Mouse (Mus musculus): ENCODE measurements around the gene Caskin1. TPM values are rescaled to one million over a fixed set of nuclear protein-coding genes. Genes with fewer than 3 reads are reported as not detected.

Gene Caskin1
- polyA plus RNA-seq, 1 experiment from 2014 or later, result 0.56 TPM

- no peak overlapping the region for H3K27ac ChIP-seq (ENCODE audit: low read depth, low read length)
- ATAC-seq (replicated peaks; ENCODE audit: low FRiP score), result 0 out of 2 replicates have a peak, but pooled peaks have one; percentile 68
- no peak overlapping the region for H3K4me3 ChIP-seq (ENCODE audit: low read depth, low read length)
- no peaks in the 10 kb centered on the region for H3K4me1 ChIP-seq (replicated peaks; ENCODE audit: control insufficient read depth, insufficient read depth, low read length)
- no peak overlapping the region for H3K9ac ChIP-seq (ENCODE audit: low read depth, low read length)
- H3K9me3 ChIP-seq (ENCODE audit: control insufficient read depth, low read length), result no peaks in the 10 kb centered on the region
- H3K27me3 ChIP-seq (replicated peaks; ENCODE audit: control insufficient read depth, insufficient read depth, low read length), result peaks cover 3% of the 10 kb centered on the region; the same call in 1 of the 2 replicates
- H3K36me3 ChIP-seq (ENCODE audit: control insufficient read depth, insufficient read depth, low read length), result no peaks in the 10 kb centered on the region
- DNase-seq (ENCODE audit: low spot score), result peak; percentile 42
- no peak overlapping the region for H3K4me2 ChIP-seq
- WGBS, result 10% methylated on average over 3 of the region's 3 CpGs
These were observed 52.0 kb downstream of the Caskin1 start for GRCm38 (mm10) chr17:24540375-24540774.

GRCm38 (mm10) chr17:24544613-24545012, 56.2 kb downstream of the Caskin1 start:
- no peak for ATAC-seq (replicated peaks; ENCODE audit: low FRiP score)
- no peak for DNase-seq (ENCODE audit: low spot score)
- Histone ChIP-seq H3K27ac (ENCODE audit: low read depth, low read length) (no peak overlapping the region; the same call in 1 of the 2 replicates), H3K4me1 (replicated peaks; ENCODE audit: control insufficient read depth, insufficient read depth, low read length) (no peaks in the 10 kb centered on the region), H3K27me3 (replicated peaks; ENCODE audit: control insufficient read depth, insufficient read depth, low read length) (peaks cover 3% of the 10 kb centered on the region; the same call in 1 of the 2 replicates), H3K4me3 (ENCODE audit: low read depth, low read length) (no peak overlapping the region), H3K4me2 (peak overlapping the region; percentile 33), H3K9me3 (ENCODE audit: control insufficient read depth, low read length) (no peaks in the 10 kb centered on the region), H3K36me3 (ENCODE audit: control insufficient read depth, insufficient read depth, low read length) (no peaks in the 10 kb centered on the region), H3K9ac (ENCODE audit: low read depth, low read length) (0 out of 2 replicates have a peak overlapping the region, but pooled peaks have one; percentile 44)
- 27% methylated on average over 12 of the region's 12 CpGs for WGBS

DNA sequence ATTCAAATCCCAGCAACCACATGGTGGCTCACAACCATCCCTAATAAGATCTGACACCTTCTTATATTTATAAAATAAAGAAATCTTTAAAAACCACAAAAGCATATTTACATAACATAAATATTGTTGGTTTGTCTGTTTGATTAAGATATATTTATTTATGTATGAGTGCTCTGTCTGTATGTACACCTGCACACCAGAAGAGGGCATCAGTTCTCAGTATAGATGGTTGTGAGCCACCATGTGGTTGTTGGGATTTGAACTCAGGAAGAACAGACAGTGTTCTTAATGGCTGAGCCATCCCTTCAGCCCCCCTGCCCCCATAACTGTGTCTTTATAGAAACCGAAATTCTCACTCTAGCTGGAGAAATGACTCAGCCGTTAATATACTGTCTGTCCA, 56.8 kb downstream of the Caskin1 start:
- H3K27me3 ChIP-seq (replicated peaks; ENCODE audit: control insufficient read depth, insufficient read depth, low read length), result peaks cover 3% of the 10 kb centered on the region; the same call in 1 of the 2 replicates
- 91% methylated on average over 2 of the region's 2 CpGs for WGBS
- H3K4me2 ChIP-seq, result no peak overlapping the region
- H3K27ac ChIP-seq (ENCODE audit: low read depth, low read length), result no peak overlapping the region
- no peak for DNase-seq (ENCODE audit: low spot score)
- H3K4me1 ChIP-seq (replicated peaks; ENCODE audit: control insufficient read depth, insufficient read depth, low read length), result no peaks in the 10 kb centered on the region
- ATAC-seq (replicated peaks; ENCODE audit: low FRiP score), result no peak
- H3K36me3 ChIP-seq (ENCODE audit: control insufficient read depth, insufficient read depth, low read length), result no peaks in the 10 kb centered on the region
- no peak overlapping the region for H3K4me3 ChIP-seq (ENCODE audit: low read depth, low read length)
- no peaks in the 10 kb centered on the region for H3K9me3 ChIP-seq (ENCODE audit: control insufficient read depth, low read length)
- H3K9ac ChIP-seq (ENCODE audit: low read depth, low read length), result no peak overlapping the region

GRCm38 (mm10) chr17:24546234-24546633, 57.8 kb downstream of the Caskin1 start:
- WGBS, result 81% methylated on average over 3 of the region's 3 CpGs
- H3K27me3 ChIP-seq (replicated peaks; ENCODE audit: control insufficient read depth, insufficient read depth, low read length), result peaks cover 3% of the 10 kb centered on the region; the same call in 1 of the 2 replicates

DNA sequence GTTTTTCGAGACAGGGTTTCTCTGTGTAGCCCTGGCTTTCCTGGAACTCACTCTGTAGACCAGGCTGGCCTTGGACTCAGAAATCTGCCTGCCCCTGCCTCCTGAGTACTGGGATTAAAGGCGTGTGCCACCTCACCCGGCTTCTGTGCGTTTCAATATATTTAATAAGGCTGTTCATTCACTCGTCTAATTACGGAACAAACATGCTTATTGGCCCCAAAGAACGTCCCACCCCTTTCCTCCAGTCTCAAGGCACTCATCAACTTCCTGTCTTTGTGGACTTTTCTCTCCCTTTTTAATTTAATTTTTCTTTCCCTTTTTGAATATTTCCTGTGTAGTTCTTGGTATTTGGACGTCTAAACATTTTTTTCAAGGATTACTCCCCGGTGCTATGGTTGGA, 60.0 kb downstream of the Caskin1 start:
- Histone ChIP-seq H3K9ac (ENCODE audit: low read depth, low read length) (peak overlapping the region; percentile 51), H3K4me3 (ENCODE audit: low read depth, low read length) (peak overlapping the region; percentile 93), H3K27me3 (replicated peaks; ENCODE audit: control insufficient read depth, insufficient read depth, low read length) (peaks cover 3% of the 10 kb centered on the region; the same call in 1 of the 2 replicates), H3K36me3 (ENCODE audit: control insufficient read depth, insufficient read depth, low read length) (no peaks in the 10 kb centered on the region), H3K9me3 (ENCODE audit: control insufficient read depth, low read length) (no peaks in the 10 kb centered on the region), H3K27ac (ENCODE audit: low read depth, low read length) (peak overlapping the region; percentile 52; the same call in 1 of the 2 replicates), H3K4me2 (peak overlapping the region; percentile 96), H3K4me1 (replicated peaks; ENCODE audit: control insufficient read depth, insufficient read depth, low read length) (peaks cover 7% of the 10 kb centered on the region)
- no peak for DNase-seq (ENCODE audit: low spot score)
- ATAC-seq (replicated peaks; ENCODE audit: low FRiP score), result no peak
- WGBS, result 22% methylated on average over 9 of the region's 9 CpGs

More at GRCm38 (mm10) chr17:24546234-24546633, 57.8 kb downstream of the Caskin1 start:
- Histone ChIP-seq H3K9me3 (ENCODE audit: control insufficient read depth, low read length) (no peaks in the 10 kb centered on the region), H3K4me2 (no peak overlapping the region), H3K4me1 (replicated peaks; ENCODE audit: control insufficient read depth, insufficient read depth, low read length) (peaks cover 7% of the 10 kb centered on the region), H3K9ac (ENCODE audit: low read depth, low read length) (no peak overlapping the region), H3K36me3 (ENCODE audit: control insufficient read depth, insufficient read depth, low read length) (no peaks in the 10 kb centered on the region), H3K27ac (ENCODE audit: low read depth, low read length) (no peak overlapping the region), H3K4me3 (ENCODE audit: low read depth, low read length) (no peak overlapping the region)
- DNase-seq (ENCODE audit: low spot score) (no peak), ATAC-seq (replicated peaks; ENCODE audit: low FRiP score) (no peak)

- H3K4me2 ChIP-seq, result peak overlapping the region; percentile 96
These were observed 60.7 kb downstream of the Caskin1 start for GRCm38 (mm10) chr17:24548921-24549617.

DNA sequence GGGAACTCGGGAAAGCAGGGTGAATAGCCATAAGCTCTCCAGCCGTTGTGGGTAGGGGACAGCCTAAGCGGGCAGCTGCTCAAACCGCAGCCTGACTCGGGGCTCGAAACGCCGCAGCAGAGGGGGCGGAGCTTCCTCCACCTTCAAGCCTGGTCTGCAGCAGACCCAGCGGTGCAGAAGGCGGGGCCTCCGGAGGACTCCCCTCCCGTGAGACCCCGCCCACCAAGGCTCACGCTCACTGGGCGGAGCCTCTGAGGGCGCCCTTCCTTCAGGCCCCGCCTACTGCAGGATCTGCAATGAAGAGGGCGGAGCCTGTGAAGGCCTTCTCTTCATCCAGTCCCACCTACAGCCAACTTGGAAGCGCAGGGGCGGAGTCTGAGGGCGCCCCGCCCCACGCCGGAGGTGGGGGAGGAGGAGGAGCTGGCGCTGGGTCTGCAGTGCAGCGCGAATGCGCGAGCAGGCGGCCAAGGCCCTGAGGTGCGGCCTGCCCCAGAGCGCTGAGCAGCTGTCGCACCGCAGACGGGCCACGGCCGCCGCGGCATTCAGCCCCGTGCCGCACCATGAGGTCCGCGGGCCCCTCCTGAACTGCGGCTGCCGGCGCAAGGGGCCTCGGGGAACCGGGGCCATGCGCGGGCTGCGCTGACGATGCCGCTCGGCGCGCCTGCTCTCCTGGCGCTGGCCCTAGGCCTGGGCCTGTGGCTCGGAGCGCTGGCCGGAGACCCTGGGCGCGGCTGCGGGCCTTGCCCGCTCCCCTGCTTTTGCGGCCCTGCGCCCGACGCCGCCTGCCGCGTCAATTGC, 61.4 kb downstream of the Caskin1 start, which contains the start of gene Pkd1:
TSS of gene Pkd1 (plus strand) at position 217 of the 798 bp plus-strand sequence.
- H3K27me3 ChIP-seq (replicated peaks; ENCODE audit: control insufficient read depth, insufficient read depth, low read length), result no peaks in the 10 kb centered on the region

More at GRCm38 (mm10) chr17:24548921-24549617, 60.7 kb downstream of the Caskin1 start:
- Histone ChIP-seq H3K4me3 (ENCODE audit: low read depth, low read length) (peak overlapping the region; percentile 93), H3K9me3 (ENCODE audit: control insufficient read depth, low read length) (no peaks in the 10 kb centered on the region), H3K36me3 (ENCODE audit: control insufficient read depth, insufficient read depth, low read length) (no peaks in the 10 kb centered on the region), H3K27ac (ENCODE audit: low read depth, low read length) (peak overlapping the region; percentile 52), H3K27me3 (replicated peaks; ENCODE audit: control insufficient read depth, insufficient read depth, low read length) (peaks cover 3% of the 10 kb centered on the region; the same call in 1 of the 2 replicates), H3K9ac (ENCODE audit: low read depth, low read length) (peak overlapping the region; percentile 51), H3K4me1 (replicated peaks; ENCODE audit: control insufficient read depth, insufficient read depth, low read length) (peaks cover 7% of the 10 kb centered on the region)
- 2% methylated on average over 23 of the region's 23 CpGs for WGBS
- peak; percentile 43 for ATAC-seq (replicated peaks; ENCODE audit: low FRiP score)
- peak; percentile 70 for DNase-seq (ENCODE audit: low spot score)

GRCm38 (mm10) chr17:24550416-24551049, 62.1 kb downstream of the Caskin1 start:
- 2% methylated on average over 44 of the region's 44 CpGs for WGBS
- peak overlapping the region; percentile 92 for H3K9ac ChIP-seq (ENCODE audit: low read depth, low read length)
- H3K4me2 ChIP-seq, result peak overlapping the region; percentile 96
- DNase-seq (ENCODE audit: low spot score) (no peak), ATAC-seq (replicated peaks; ENCODE audit: low FRiP score) (peak; percentile 61)
- no peaks in the 10 kb centered on the region for H3K27me3 ChIP-seq (replicated peaks; ENCODE audit: control insufficient read depth, insufficient read depth, low read length)
- no peaks in the 10 kb centered on the region for H3K36me3 ChIP-seq (ENCODE audit: control insufficient read depth, insufficient read depth, low read length)
- peak overlapping the region; percentile 93 for H3K4me3 ChIP-seq (ENCODE audit: low read depth, low read length)
- peak overlapping the region; percentile 93 for H3K27ac ChIP-seq (ENCODE audit: low read depth, low read length)
- H3K4me1 ChIP-seq (replicated peaks; ENCODE audit: control insufficient read depth, insufficient read depth, low read length), result peaks cover 7% of the 10 kb centered on the region
- no peaks in the 10 kb centered on the region for H3K9me3 ChIP-seq (ENCODE audit: control insufficient read depth, low read length)

More for the DNA sequence above, 61.4 kb downstream of the Caskin1 start, which contains the start of gene Pkd1:
- peak within 1 kb of the TSS; percentile 92 for H3K9ac ChIP-seq (ENCODE audit: low read depth, low read length)
- under 1% methylated on average over 62 of the region's 72 CpGs for WGBS
- no peaks in the 10 kb centered on the region for H3K36me3 ChIP-seq (ENCODE audit: control insufficient read depth, insufficient read depth, low read length)
- DNase-seq (ENCODE audit: low spot score), result peak; percentile 100
- H3K27ac ChIP-seq (ENCODE audit: low read depth, low read length), result peak within 1 kb of the TSS; percentile 93
- peak within 1 kb of the TSS; percentile 96 for H3K4me2 ChIP-seq
- ATAC-seq (replicated peaks; ENCODE audit: low FRiP score), result peak; percentile 93
- peak within 1 kb of the TSS; percentile 93 for H3K4me3 ChIP-seq (ENCODE audit: low read depth, low read length)
- no peaks in the 10 kb centered on the region for H3K9me3 ChIP-seq (ENCODE audit: control insufficient read depth, low read length)
- peaks cover 7% of the 10 kb centered on the region for H3K4me1 ChIP-seq (replicated peaks; ENCODE audit: control insufficient read depth, insufficient read depth, low read length)
